Mouse (Mus musculus) brain, adult 10 weeks (tissue): ENCODE results near the gene Asic3. TPM values are rescaled to one million over a fixed set of nuclear protein-coding genes. Genes with fewer than 3 reads are reported as not detected.

Source experiments
- polyA plus RNA-seq: library from polyadenylated mRNA; stranded (reverse); fragments of 350-450 nt; fragmentation: Illumina TruSeq; extraction: RNeasy Lipid Tissue Mini Kit (QIAGEN cat#74804); gene quantifications from one replicate; pipeline ENCODE4 v1.2.3, GENCODE M21; 2015; ENCODE audit warnings: low read depth, low replicate concordance

The Asic3 gene
- polyA plus RNA-seq = 0.19 TPM

GRCm38 (mm10) chr5:24413042-24413693 is at the start of gene Asic3:
TSS of gene Asic3 (plus strand) at chr5:24413392.

GRCm38 (mm10) chr5:24364508-24364907 is 48.7 kb upstream of the Asic3 start, which contains the start of gene Nos3:
TSS of gene Nos3 (plus strand) at chr5:24364810.

GRCm38 (mm10) chr5:24391864-24392263 is 21.3 kb upstream of the Asic3 start, which contains the start of gene Atg9b:
TSS of gene Atg9b (minus strand) at chr5:24392143.

GRCm38 (mm10) chr5:24393392-24393997 is 19.7 kb upstream of the Asic3 start, which contains the start of gene Abcb8:
TSS of gene Abcb8 (plus strand) at chr5:24393663.

GRCm38 (mm10) chr5:24423129-24424003 is 10.2 kb downstream of the Asic3 start, which contains the start of the genes Cdk5 and Slc4a2:
TSS of gene Cdk5 (minus strand) at chr5:24423530.
TSS of gene Slc4a2 (plus strand) at chr5:24423837.

GRCm38 (mm10) chr5:24444746-24445427 is 31.7 kb downstream of the Asic3 start, which contains the start of gene Fastk:
TSS of gene Fastk (minus strand) at chr5:24445287.

GRCm38 (mm10) chr5:24447624-24448298 is 34.6 kb downstream of the Asic3 start, which contains the start of gene Tmub1:
TSS of gene Tmub1 (minus strand) at chr5:24447854.

GRCm38 (mm10) chr5:24452030-24452690 is 39.0 kb downstream of the Asic3 start, which contains the start of gene Agap3:
TSS of gene Agap3 (plus strand) at chr5:24452177.

Other genes starting within 250 kb of the Asic3 start
- 8.6 TPM for gene Nupl2, start 248.4 kb upstream of the Asic3 start, polyA plus RNA-seq
- 22.7 TPM for gene Kcnh2, start 61.8 kb upstream of the Asic3 start, polyA plus RNA-seq
- 5.9 TPM for gene Nos3, start 48.6 kb upstream of the Asic3 start, polyA plus RNA-seq
- 6.0 TPM for gene Atg9b, start 21.2 kb upstream of the Asic3 start, polyA plus RNA-seq
- gene Abcb8, start 19.7 kb upstream of the Asic3 start, polyA plus RNA-seq = 46.2 TPM
- gene Cdk5, start 10.1 kb downstream of the Asic3 start, polyA plus RNA-seq = 176 TPM
- gene Slc4a2, start 10.4 kb downstream of the Asic3 start, polyA plus RNA-seq = 30.8 TPM
- 114 TPM for gene Fastk, start 31.9 kb downstream of the Asic3 start, polyA plus RNA-seq
- 35.1 TPM for gene Tmub1, start 34.5 kb downstream of the Asic3 start, polyA plus RNA-seq
- 378 TPM for gene Agap3, start 38.8 kb downstream of the Asic3 start, polyA plus RNA-seq
- 0.33 TPM for gene Gbx1, start 113.8 kb downstream of the Asic3 start, polyA plus RNA-seq
- gene Asb10, start 127.6 kb downstream of the Asic3 start, polyA plus RNA-seq = 0.24 TPM
- gene 4931409K22Rik, start 143.4 kb downstream of the Asic3 start, polyA plus RNA-seq = not detected
- gene Abcf2, start 164.1 kb downstream of the Asic3 start, polyA plus RNA-seq = 99.2 TPM
- 25.9 TPM for gene Chpf2, start 173.3 kb downstream of the Asic3 start, polyA plus RNA-seq
- gene Smarcd3, start 211.0 kb downstream of the Asic3 start, polyA plus RNA-seq = 96.9 TPM